Mouse (Mus musculus) kidney, adult 2 months (tissue): ENCODE results near the gene Syt8. TPM values are rescaled to one million over a fixed set of nuclear protein-coding genes. Genes with fewer than 3 reads are reported as not detected.

Experiments
- DNase-seq: peaks from one replicate; pipeline ENCODE4 v3.0.0; 2021
- H3K27ac ChIP-seq: fragments of 200-500 bp; 2 replicates; pipeline ENCODE4 v1.5.1; 2012; ENCODE audit warnings: low read depth, low read length, control low read depth, inconsistent platforms; ENCODE audit not compliant: insufficient read depth
- H3K27me3 ChIP-seq: fragments of 200-500 bp; replicated peaks from 2 replicates; pipeline ENCODE4 v1.6.1; 2012; ENCODE audit warnings: mild to moderate bottlenecking, moderate library complexity, low read length, inconsistent platforms; ENCODE audit not compliant: control insufficient read depth, insufficient read depth
- H3K36me3 ChIP-seq: fragments of 200-500 bp; 2 replicates; pipeline ENCODE4 v1.6.1; 2012; ENCODE audit warnings: mild to moderate bottlenecking, moderate library complexity, low read length, inconsistent platforms; ENCODE audit not compliant: control insufficient read depth, insufficient read depth
- H3K4me1 ChIP-seq: fragments of 200-500 bp; 2 replicates; pipeline ENCODE4 v1.6.1; 2011; ENCODE audit warnings: low read length; ENCODE audit not compliant: control insufficient read depth, insufficient read depth
- H3K4me3 ChIP-seq: fragments of 200-500 bp; 2 replicates; pipeline ENCODE4 v1.5.1; 2011; ENCODE audit warnings: mild to moderate bottlenecking, low read depth, low read length, control low read depth; ENCODE audit not compliant: insufficient read depth
- CTCF ChIP-seq: fragments of 200-500 bp; conservative IDR thresholded peaks from 2 replicates; pipeline ENCODE4 v1.5.1; 2011; ENCODE audit warnings: low read depth, mild to moderate bottlenecking, control low read depth, low read length, moderate library complexity, mixed read lengths; ENCODE audit not compliant: insufficient read depth, insufficient read length
- POLR2A ChIP-seq: fragments of 200-500 bp; IDR thresholded peaks from one replicate; pipeline ENCODE4 v1.6.1; 2011; ENCODE audit warnings: low read depth, low read length, control low read depth
- WGBS: fragments of 180-500 bp; shearing (Covaris S2); methylation state at CpG from one replicate; pipeline ENCODE4 v1.1.7; 2018; 5-methylcytosine and 5-hydroxymethylcytosine counted together
- polyA plus RNA-seq: library from polyadenylated mRNA; depleted of rRNA; stranded (reverse); fragments of >200 nt; gene quantifications from 2 replicates; pipeline ENCODE4 v1.2.3, GENCODE M21; 2012; rRNA removed

Gene Syt8
- 1.8 and 3.3 TPM in 2 replicates for polyA plus RNA-seq

GRCm38 (mm10) chr7:142434137-142434865 lies at the start of gene Syt8:
Gene Syt8, plus strand, starts transcription at chr7:142434850.
- 81% methylated on average over 10 of the region's 10 CpGs for WGBS
- Histone ChIP-seq H3K27ac (no peak within 1 kb of the TSS), H3K4me1 (no peaks in the 10 kb centered on the region), H3K27me3 (no peaks in the 10 kb centered on the region), H3K4me3 (no peak within 1 kb of the TSS), H3K36me3 (no peaks in the 10 kb centered on the region)
- DNase-seq: no peak
- TF ChIP-seq CTCF: no peak
- TF ChIP-seq POLR2A: no peak

DNA sequence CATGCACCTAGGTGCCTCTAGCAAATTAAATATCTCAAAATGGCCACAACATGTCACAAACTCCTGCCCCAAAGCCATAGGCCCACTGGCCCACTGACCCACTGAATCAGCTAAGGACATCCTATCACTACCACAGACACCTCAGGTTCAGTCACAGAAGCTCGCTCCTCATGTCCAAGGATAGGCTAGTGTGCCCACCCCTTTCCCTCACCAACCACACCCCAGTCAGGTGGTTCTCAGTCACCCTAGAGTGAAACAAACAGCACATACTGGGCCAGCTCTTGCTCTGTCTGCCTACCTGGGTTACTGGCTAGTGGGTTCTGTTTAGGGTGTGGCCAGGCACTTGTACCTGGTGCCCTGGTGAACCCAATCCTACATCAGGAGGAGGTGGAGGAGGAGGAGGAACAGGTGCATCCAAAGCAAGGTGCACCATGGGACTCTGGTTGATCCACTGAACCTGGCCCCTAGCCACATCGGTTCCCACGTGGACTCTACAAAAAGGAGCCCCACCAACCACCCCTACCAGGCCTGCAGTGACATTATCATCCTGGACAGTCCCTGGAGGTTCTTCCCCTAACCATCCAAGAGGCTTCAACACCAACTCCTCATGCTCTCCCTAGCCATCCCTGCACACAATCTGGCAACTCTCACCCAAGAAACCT lies 48.8 kb upstream of the Syt8 start:
- DNase-seq: no peak
- Histone ChIP-seq H3K27ac (no peak overlapping the region), H3K4me1 (peaks cover 4% of the 10 kb centered on the region; the same call in 1 of the 2 replicates), H3K36me3 (peaks cover 4% of the 10 kb centered on the region; the same call in 1 of the 2 replicates), H3K27me3 (no peaks in the 10 kb centered on the region), H3K4me3 (peak overlapping the region; percentile 95; the same call in 1 of the 2 replicates)
- TF ChIP-seq CTCF: no peak
- no peak for TF ChIP-seq POLR2A
- WGBS: 66% methylated on average over 3 of the region's 3 CpGs

GRCm38 (mm10) chr7:142386621-142387201 lies 47.9 kb upstream of the Syt8 start:
- peak; percentile 41 for DNase-seq
- Histone ChIP-seq H3K27me3 (no peaks in the 10 kb centered on the region), H3K4me1 (peaks cover 4% of the 10 kb centered on the region; the same call in 1 of the 2 replicates), H3K36me3 (peaks cover 4% of the 10 kb centered on the region; the same call in 1 of the 2 replicates), H3K27ac (peak overlapping the region; percentile 95), H3K4me3 (peak overlapping the region; percentile 95)
- TF ChIP-seq CTCF (no peak), POLR2A (no peak)
- 13% methylated on average over 6 of the region's 6 CpGs for WGBS

DNA sequence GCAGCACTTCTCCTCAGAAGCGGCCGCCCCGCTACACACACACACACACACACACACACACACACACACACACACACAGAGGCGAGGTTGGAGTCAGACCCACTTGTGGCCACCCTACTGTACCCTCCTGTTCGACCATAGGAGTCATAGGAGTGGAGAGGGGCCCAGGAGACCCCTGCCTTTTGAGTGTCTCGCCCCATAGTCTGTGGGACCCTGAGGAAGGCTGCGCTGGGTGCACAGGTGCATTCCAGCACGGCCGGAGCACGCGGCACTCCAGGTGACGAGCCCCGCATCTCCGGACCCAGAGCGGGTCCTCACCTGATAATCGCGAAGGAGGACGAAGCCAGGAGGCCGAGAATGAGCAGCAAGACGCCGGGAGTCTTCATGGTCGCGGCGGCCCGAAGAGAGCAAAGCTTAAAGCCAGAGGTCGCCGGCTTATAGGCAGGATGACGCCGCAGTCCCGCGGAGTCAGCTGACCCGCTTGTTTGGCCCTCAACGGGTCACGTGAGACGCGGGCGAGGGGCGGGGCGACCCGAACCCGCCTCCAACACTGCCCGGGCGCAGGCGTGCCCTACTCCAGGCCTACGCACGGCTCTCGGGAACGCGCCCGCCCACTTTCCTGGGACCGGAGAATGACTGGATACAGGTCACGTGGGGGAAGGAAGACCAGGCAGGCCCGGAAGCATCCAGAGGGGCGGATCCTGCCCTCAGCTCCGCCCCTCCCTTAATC lies 47.1 kb upstream of the Syt8 start, which contains the start of gene Ctsd:
Ctsd (minus strand) TSS at position 620 of the 730 bp plus-strand sequence.
- TF ChIP-seq POLR2A: peak; percentile 84
- no peak for TF ChIP-seq CTCF
- Histone ChIP-seq H3K27ac (peak within 1 kb of the TSS; percentile 95), H3K4me1 (peaks cover 4% of the 10 kb centered on the region; the same call in 1 of the 2 replicates), H3K36me3 (peaks cover 2% of the 10 kb centered on the region; the same call in 1 of the 2 replicates), H3K4me3 (peak within 1 kb of the TSS; percentile 95), H3K27me3 (no peaks in the 10 kb centered on the region)
- DNase-seq: peak; percentile 99
- under 1% methylated on average over 55 of the region's 55 CpGs for WGBS

- Histone ChIP-seq H3K4me1 (peaks cover 8% of the 10 kb centered on the region), H3K4me3 (no peak overlapping the region), H3K27ac (peak overlapping the region; percentile 15; the same call in 1 of the 2 replicates), H3K36me3 (peaks cover 2% of the 10 kb centered on the region; the same call in 1 of the 2 replicates), H3K27me3 (no peaks in the 10 kb centered on the region)
- WGBS: 84% methylated on average over 1 of the region's 1 CpGs
- no peak for DNase-seq
- TF ChIP-seq POLR2A: no peak
- TF ChIP-seq CTCF: no peak
These were observed 46.5 kb upstream of the Syt8 start for GRCm38 (mm10) chr7:142388198-142388597.

GRCm38 (mm10) chr7:142388740-142389139 lies 45.9 kb upstream of the Syt8 start:
- no peak for DNase-seq
- TF ChIP-seq CTCF (no peak), POLR2A (no peak)
- H3K4me3 ChIP-seq: no peak overlapping the region

More at GRCm38 (mm10) chr7:142388740-142389139, 45.9 kb upstream of the Syt8 start:
- no peak overlapping the region for H3K27ac ChIP-seq
- peaks cover 2% of the 10 kb centered on the region; the same call in 1 of the 2 replicates for H3K36me3 ChIP-seq
- H3K27me3 ChIP-seq: no peaks in the 10 kb centered on the region
- 93% methylated on average over 2 of the region's 2 CpGs for WGBS
- H3K4me1 ChIP-seq: peaks cover 13% of the 10 kb centered on the region
